Mouse (Mus musculus): ENCODE measurements around the gene Tmem86b. TPM values are rescaled to one million over a fixed set of nuclear protein-coding genes. Genes with fewer than 3 reads are reported as not detected.

The Tmem86b gene
- total RNA-seq, 2 experiments from 2014 or later: 6.2 to 6.6 TPM

GRCm38 (mm10) chr7:4651581-4651980 is 20.4 kb upstream of the Tmem86b start:
- no peak for DNase-seq
- intact Hi-C loops (cut with DNase I): no loop called here

GRCm38 (mm10) chr7:4647992-4648391 is 16.8 kb upstream of the Tmem86b start:
- no peak for DNase-seq
- intact Hi-C loops (cut with DNase I): no loop called here

GRCm38 (mm10) chr7:4647291-4647690 is 16.1 kb upstream of the Tmem86b start:
- peak; percentile 60 to 62 for DNase-seq

GRCm38 (mm10) chr7:4646806-4647205 is 15.6 kb upstream of the Tmem86b start:
- intact Hi-C loops (cut with DNase I): no loop called here
- no peak for DNase-seq

More at GRCm38 (mm10) chr7:4647291-4647690, 16.1 kb upstream of the Tmem86b start:
- intact Hi-C loops (cut with DNase I): no loop called here

- intact Hi-C loops (cut with DNase I): no loop called here
- DNase-seq: no peak
Observed at GRCm38 (mm10) chr7:4643225-4643624, 12.0 kb upstream of the Tmem86b start.

- intact Hi-C loops (cut with DNase I): no loop called here
- DNase-seq: peak; percentile 31
Observed at GRCm38 (mm10) chr7:4641956-4642355, 10.7 kb upstream of the Tmem86b start.

- intact Hi-C loops (cut with DNase I): no loop called here
Observed at GRCm38 (mm10) chr7:4641155-4641554, 9.9 kb upstream of the Tmem86b start.

GRCm38 (mm10) chr7:4636179-4636578 is 5.0 kb upstream of the Tmem86b start:
- intact Hi-C loops (cut with DNase I): no loop called here
- DNase-seq: no peak

More at GRCm38 (mm10) chr7:4641155-4641554, 9.9 kb upstream of the Tmem86b start:
- DNase-seq: no peak

GRCm38 (mm10) chr7:4630198-4630597 is 1.0 kb downstream of the Tmem86b start:
- intact Hi-C loops (cut with DNase I): no loop called here
- DNase-seq: no peak

- DNase-seq: no peak
- intact Hi-C loops (cut with DNase I): no loop called here
Observed at GRCm38 (mm10) chr7:4629586-4629985, 1.6 kb downstream of the Tmem86b start.

- intact Hi-C loops (cut with DNase I): loop anchor here (2.0 kb wide), 1 partner anchor 167 kb away; the partner anchor contains the start of gene Rpl28
- no peak for DNase-seq
Observed at GRCm38 (mm10) chr7:4625928-4626327, 5.3 kb downstream of the Tmem86b start.

- intact Hi-C loops (cut with DNase I): loop anchor here (2.0 to 5.0 kb wide), 2 partner anchors 67 to 168 kb away; partner anchors contain the start of gene Rpl28
- no peak for DNase-seq
Observed at GRCm38 (mm10) chr7:4624343-4624742, 6.9 kb downstream of the Tmem86b start.

GRCm38 (mm10) chr7:4623544-4624189 is 7.6 kb downstream of the Tmem86b start:
- peak; percentile 50 to 57 for DNase-seq
- intact Hi-C loops (cut with DNase I): loop anchor here (2.0 to 5.0 kb wide), 3 partner anchors 66 to 317 kb away; partner anchors contain the start of gene Rpl28

GRCm38 (mm10) chr7:4619979-4620378 is 11.2 kb downstream of the Tmem86b start:
- intact Hi-C loops (cut with DNase I): loop anchor here (5.0 kb wide), 1 partner anchor 63 kb away; no protein-coding TSS in a partner anchor
- peak; percentile 51 to 64 for DNase-seq

- intact Hi-C loops (cut with DNase I): no loop called here
- no peak for DNase-seq
Observed at GRCm38 (mm10) chr7:4613740-4614403, 17.4 kb downstream of the Tmem86b start.

GRCm38 (mm10) chr7:4612956-4613355 is 18.3 kb downstream of the Tmem86b start:
- intact Hi-C loops (cut with DNase I): no loop called here
- DNase-seq: no peak

GRCm38 (mm10) chr7:4612386-4612785 is 18.8 kb downstream of the Tmem86b start:
- intact Hi-C loops (cut with DNase I): no loop called here
- DNase-seq: no peak

GRCm38 (mm10) chr7:4611921-4612341 is 19.3 kb downstream of the Tmem86b start:
- DNase-seq: no peak
- intact Hi-C loops (cut with DNase I): no loop called here

GRCm38 (mm10) chr7:4611511-4611910 is 19.7 kb downstream of the Tmem86b start:
- intact Hi-C loops (cut with DNase I): no loop called here
- DNase-seq: no peak

GRCm38 (mm10) chr7:4608002-4608401 is 23.2 kb downstream of the Tmem86b start:
- DNase-seq: no peak
- intact Hi-C loops (cut with DNase I): no loop called here

GRCm38 (mm10) chr7:4603873-4604272 is 27.3 kb downstream of the Tmem86b start, which contains the start of gene Ptprh:
Gene Ptprh, minus strand, starts transcription at chr7:4604041.
- intact Hi-C loops (cut with DNase I): no loop called here
- DNase-seq: no peak

GRCm38 (mm10) chr7:4602969-4603368 is 28.3 kb downstream of the Tmem86b start:
- no peak for DNase-seq
- intact Hi-C loops (cut with DNase I): no loop called here

Measured in heart, postnatal 10 days (tissue).